Mouse (Mus musculus) limb, embryonic 15.5 days (tissue): Measurements from ENCODE around the gene Muc3. TPM values are rescaled to one million over a fixed set of nuclear protein-coding genes. Genes with fewer than 3 reads are reported as not detected.
"Not testable (repeated sequence)": the region's sequence is repeated elsewhere in the genome, so short reads cannot be mapped to it uniquely, and the experiment has no call there.

Experiments
- ATAC-seq: fragments of 200-750 bp; cut with Nextera tagmentation; 2 replicates; pipeline ENCODE4 v1.8.0; 2017; ENCODE audit warnings: low read depth, moderate TSS enrichment; ENCODE audit not compliant: insufficient number of reproducible peaks, low FRiP score, low TSS enrichment
- H3K27ac ChIP-seq: fragments of 300-500 bp; sonication (generic); 2 replicates; pipeline ENCODE4 v1.5.1; 2015; ENCODE audit warnings: moderate library complexity, mild to moderate bottlenecking, inconsistent platforms
- H3K27me3 ChIP-seq: fragments of 300-500 bp; sonication (generic); 2 replicates; pipeline ENCODE4 v1.6.1; 2015; ENCODE audit warnings: inconsistent platforms
- H3K36me3 ChIP-seq: fragments of 300-500 bp; sonication (generic); 2 replicates; pipeline ENCODE4 v1.6.1; 2015; ENCODE audit warnings: inconsistent platforms
- H3K4me1 ChIP-seq: fragments of 300-500 bp; sonication (generic); 2 replicates; pipeline ENCODE4 v1.6.1; 2015; ENCODE audit warnings: inconsistent platforms
- H3K4me2 ChIP-seq: fragments of 300-500 bp; sonication (generic); 2 replicates; pipeline ENCODE4 v1.6.1; 2015; ENCODE audit warnings: mild to moderate bottlenecking, inconsistent platforms
- H3K4me3 ChIP-seq: fragments of 300-500 bp; sonication (generic); 2 replicates; pipeline ENCODE4 v1.5.1; 2015; ENCODE audit warnings: mild to moderate bottlenecking, inconsistent platforms
- H3K9ac ChIP-seq: fragments of 300-500 bp; sonication (generic); 2 replicates; pipeline ENCODE4 v1.6.1; 2015; ENCODE audit warnings: inconsistent platforms
- H3K9me3 ChIP-seq: fragments of 300-500 bp; sonication (generic); 2 replicates; pipeline ENCODE4 v1.6.1; 2016; ENCODE audit warnings: inconsistent platforms
- WGBS: fragments of 180-500 bp; shearing (Covaris S2); methylation state at CpG from one replicate; pipeline ENCODE4 v1.1.7; 2015; 5-methylcytosine and 5-hydroxymethylcytosine counted together
- polyA plus RNA-seq: library from polyadenylated mRNA; unstranded; fragments of >200 nt; fragmentation: Nextera tagmentation; extraction: Ambion mirVana; gene quantifications from 2 replicates; pipeline ENCODE4 v1.2.1, GENCODE M21; 2015

Muc3 gene
- polyA plus RNA-seq, 1 experiment from 2014 or later: not detected

DNA sequence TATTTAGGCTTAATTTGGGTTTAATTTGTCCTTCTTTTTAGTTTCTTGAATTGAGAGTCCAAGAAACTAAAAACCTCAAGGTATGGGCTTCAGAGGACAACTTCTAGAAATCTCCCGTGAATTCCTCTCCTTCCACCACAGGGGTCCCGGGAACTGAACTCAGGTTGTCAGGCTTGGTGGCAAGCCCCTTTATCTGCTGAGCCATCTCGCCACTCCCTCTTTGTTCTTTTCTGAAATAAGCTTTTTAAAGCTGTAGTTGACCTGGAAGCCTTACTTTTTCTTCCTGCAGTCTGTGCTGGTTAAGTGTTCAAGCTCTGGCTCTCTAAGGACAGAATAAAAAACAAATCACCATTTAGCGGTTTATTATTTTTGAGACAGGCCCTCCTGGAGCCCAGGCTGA, 30.2 kb downstream of the Muc3 start:
- Histone ChIP-seq H3K27me3 (no peaks in the 10 kb centered on the region), H3K4me1 (peaks cover 19% of the 10 kb centered on the region), H3K9me3 (no peaks in the 10 kb centered on the region; the same call in 1 of the 2 replicates), H3K9ac (no peak overlapping the region), H3K4me3 (no peak overlapping the region), H3K4me2 (no peak overlapping the region), H3K36me3 (peaks cover 4% of the 10 kb centered on the region), H3K27ac (no peak overlapping the region)
- ATAC-seq: no peak
- WGBS: 77% methylated on average over 4 of the region's 4 CpGs

DNA sequence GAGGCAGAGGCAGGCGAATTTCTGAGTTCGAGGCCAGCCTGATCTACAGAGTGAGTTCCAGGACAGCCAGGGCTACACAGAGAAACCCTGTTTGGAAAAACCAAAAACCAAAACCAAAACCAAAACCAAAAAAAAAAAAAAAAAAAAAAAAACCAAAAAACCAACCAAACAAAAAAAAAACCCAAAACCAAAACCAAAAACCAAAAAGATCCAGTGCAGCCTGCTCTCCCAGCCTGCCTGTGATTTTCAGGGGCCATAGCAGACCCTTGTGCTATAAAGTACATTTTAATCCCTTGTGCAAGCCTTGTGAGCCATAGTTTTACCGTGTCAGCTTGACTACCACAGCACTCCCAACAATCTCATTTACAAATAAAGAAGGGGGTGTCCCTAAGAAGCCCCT, 31.1 kb downstream of the Muc3 start:
- peaks cover 18% of the 10 kb centered on the region for H3K4me1 ChIP-seq
- 76% methylated on average over 3 of the region's 3 CpGs for WGBS
- not testable (repeated sequence) for H3K4me3 ChIP-seq, ATAC-seq, H3K27me3 ChIP-seq, H3K9me3 ChIP-seq, H3K9ac ChIP-seq, H3K27ac ChIP-seq, H3K4me2 ChIP-seq
- peaks cover 13% of the 10 kb centered on the region for H3K36me3 ChIP-seq

DNA sequence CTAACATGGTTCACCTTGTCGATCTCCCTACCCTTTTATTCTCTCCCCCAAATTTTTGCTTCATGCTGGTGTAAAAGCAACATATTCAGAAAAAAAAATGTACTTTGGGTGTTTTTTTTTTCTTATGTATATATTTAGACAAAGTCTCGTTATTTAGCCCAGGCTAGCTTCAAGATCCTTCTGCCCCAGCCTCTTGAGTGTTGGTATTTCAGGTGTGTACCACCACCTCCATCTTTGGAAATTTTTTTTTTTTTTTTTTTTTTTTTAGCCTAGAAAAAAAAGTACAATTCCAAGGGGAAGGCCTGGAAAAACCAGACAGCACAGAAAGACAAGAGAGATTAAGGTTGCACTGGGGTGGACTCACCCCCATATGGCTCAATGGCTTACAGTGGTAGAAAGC, 32.1 kb downstream of the Muc3 start:
- Histone ChIP-seq H3K4me1 (peaks cover 14% of the 10 kb centered on the region), H3K9me3 (no peaks in the 10 kb centered on the region; the same call in 1 of the 2 replicates), H3K27ac (no peak overlapping the region), H3K4me3 (no peak overlapping the region), H3K4me2 (no peak overlapping the region), H3K27me3 (no peaks in the 10 kb centered on the region), H3K36me3 (peaks cover 19% of the 10 kb centered on the region), H3K9ac (no peak overlapping the region)
- WGBS: 88% methylated on average over 2 of the region's 2 CpGs
- ATAC-seq: no peak

DNA sequence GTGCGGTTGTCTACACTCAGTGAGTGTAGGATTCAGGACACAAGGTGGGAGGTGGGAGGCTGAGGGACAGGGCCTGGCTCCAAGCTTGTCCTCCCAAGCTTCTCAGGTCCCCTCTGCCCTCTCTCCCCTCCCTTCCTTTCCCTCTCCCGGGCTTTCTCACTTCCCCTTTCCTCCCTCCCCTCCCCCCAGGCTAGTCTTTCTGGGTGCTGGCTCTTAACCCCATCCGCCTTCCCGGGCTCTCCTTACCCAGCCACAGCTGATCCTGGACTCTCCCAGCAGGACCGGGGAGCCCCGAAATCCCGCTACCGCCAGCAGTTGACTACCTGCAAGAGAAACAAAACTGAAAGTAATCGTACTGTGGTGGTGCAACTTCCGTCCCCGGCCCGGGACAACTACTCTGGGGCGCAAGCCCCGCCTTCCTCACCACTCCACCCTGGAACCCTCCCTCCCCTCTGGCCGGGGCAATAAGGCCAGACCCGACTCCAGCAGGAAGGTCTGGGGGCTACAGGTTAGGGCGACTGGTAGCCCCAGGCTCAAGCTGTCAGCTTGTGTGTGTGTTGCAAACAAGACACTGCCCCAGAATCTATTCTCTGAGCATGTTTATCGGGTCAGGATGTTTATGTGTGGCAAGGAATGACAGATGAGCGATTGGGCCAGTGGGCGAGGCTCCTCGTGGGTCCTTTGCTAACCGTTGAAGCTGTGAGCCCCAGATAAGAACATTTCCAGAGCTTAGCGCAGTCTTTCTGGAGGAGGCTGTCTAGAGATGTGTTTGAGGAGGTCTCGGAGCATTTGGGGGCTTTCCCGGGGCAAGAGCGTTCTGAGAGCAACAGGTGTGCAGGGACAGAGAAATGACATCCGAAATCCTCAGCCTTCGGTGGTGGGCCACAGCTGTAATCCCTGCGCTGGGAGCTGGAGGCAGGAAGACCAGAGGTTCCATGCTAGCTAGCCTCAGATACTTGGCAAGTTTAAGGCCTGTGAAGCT, 33.0 kb downstream of the Muc3 start, which contains the start of gene Trim56:
Trim56 (minus strand) TSS at position 344 of the 982 bp plus-strand sequence.
- Histone ChIP-seq H3K4me3 (peak within 1 kb of the TSS; percentile 60), H3K9me3 (no peaks in the 10 kb centered on the region; the same call in 1 of the 2 replicates), H3K4me2 (peak within 1 kb of the TSS; percentile 69), H3K27me3 (no peaks in the 10 kb centered on the region), H3K9ac (peak within 1 kb of the TSS; percentile 69), H3K27ac (peak within 1 kb of the TSS; percentile 58), H3K36me3 (peaks cover 19% of the 10 kb centered on the region), H3K4me1 (peaks cover 14% of the 10 kb centered on the region)
- ATAC-seq: peak; percentile 70; the same call in 1 of the 2 replicates
- WGBS: 9% methylated on average over 29 of the region's 29 CpGs

DNA sequence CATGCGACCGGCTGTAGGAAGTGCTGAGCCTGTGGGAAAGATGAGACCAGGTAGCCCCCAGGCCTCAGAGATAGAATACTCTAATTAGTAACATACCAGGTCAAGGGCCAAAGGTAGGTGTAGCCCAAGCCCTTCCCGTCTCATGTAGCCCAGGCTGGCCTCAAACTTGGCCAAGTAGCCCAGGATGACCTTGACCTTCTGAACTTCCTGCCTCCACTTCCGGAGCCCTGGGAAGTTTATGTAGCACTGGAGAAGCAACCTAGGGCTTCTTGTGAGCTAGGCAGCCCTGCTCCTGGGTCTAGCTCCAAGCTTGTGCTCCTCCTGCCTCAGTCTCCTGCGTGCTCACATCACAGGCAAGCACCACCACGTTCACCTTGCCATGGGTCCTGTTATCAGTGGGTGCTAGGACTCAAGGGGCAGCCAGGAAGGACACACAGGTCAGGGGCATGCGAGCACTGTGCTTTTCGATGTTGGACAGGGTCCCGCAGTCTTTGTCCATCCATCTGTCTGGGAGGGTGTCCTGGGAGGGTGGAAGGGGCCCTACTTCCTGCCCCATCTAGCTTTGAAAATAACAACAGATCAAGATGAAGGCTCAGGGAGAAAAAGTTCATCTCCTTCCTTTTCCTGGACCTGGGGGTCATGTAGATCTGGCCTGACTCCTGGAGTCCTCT, 34.1 kb downstream of the Muc3 start:
- no peak for ATAC-seq
- H3K4me3 ChIP-seq: peak overlapping the region; percentile 60
- H3K27me3 ChIP-seq: no peaks in the 10 kb centered on the region
- 83% methylated on average over 9 of the region's 9 CpGs for WGBS
- peaks cover 23% of the 10 kb centered on the region for H3K36me3 ChIP-seq
- peak overlapping the region; percentile 58; the same call in 1 of the 2 replicates for H3K27ac ChIP-seq
- 0 out of 2 replicates have a peak overlapping the region, but pooled peaks have one; percentile 69 for H3K9ac ChIP-seq
- peaks cover 14% of the 10 kb centered on the region for H3K4me1 ChIP-seq
- no peaks in the 10 kb centered on the region; the same call in 1 of the 2 replicates for H3K9me3 ChIP-seq
- H3K4me2 ChIP-seq: peak overlapping the region; percentile 69

DNA sequence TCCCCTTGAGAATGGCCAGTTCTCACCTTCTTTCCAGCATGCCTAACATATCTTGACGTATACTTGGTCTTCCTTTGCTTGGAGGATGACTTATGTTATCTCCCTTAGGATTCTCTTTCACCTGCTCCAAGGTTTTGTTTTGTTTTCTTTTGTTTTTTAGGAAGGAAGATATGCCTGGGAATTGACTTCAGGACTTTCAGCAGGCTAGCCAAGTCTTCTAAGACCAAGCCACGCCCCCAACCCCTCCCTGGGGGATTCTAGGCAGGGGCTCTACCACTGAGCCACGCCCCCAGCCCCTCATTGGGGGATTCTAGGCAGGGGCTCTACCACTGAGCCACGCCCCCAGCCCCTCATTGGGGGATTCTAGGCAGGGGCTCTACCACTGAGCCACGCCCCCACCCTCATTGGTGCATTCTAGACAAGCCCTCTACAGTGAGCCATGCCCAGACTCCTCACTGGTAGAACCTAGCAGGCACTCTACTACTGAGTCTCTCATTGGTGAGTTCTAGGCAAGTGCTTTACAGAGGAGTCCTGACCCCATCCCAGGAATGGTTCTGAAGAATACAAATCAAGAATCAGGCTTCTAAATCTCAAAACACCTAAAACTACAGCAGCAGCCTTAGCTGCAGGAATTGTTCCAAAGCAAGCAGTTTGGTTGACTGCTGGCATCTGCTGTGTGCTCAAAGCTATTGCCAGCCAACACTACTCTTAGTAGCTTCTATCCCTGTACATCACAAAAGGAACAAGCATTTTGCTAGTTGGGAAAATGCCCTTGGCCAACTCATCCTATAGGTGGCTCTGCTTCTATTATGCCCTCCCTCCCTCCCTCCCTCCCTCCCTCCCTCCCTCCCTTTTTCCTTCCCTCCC, 37.3 kb downstream of the Muc3 start:
- Histone ChIP-seq H3K9me3 (no peaks in the 10 kb centered on the region; the same call in 1 of the 2 replicates), H3K9ac (no peak overlapping the region), H3K36me3 (peaks cover 23% of the 10 kb centered on the region), H3K4me2 (no peak overlapping the region), H3K4me1 (peaks cover 14% of the 10 kb centered on the region), H3K27me3 (no peaks in the 10 kb centered on the region), H3K27ac (no peak overlapping the region), H3K4me3 (no peak overlapping the region)
- WGBS: 88% methylated on average over 5 of the region's 5 CpGs
- no peak for ATAC-seq

DNA sequence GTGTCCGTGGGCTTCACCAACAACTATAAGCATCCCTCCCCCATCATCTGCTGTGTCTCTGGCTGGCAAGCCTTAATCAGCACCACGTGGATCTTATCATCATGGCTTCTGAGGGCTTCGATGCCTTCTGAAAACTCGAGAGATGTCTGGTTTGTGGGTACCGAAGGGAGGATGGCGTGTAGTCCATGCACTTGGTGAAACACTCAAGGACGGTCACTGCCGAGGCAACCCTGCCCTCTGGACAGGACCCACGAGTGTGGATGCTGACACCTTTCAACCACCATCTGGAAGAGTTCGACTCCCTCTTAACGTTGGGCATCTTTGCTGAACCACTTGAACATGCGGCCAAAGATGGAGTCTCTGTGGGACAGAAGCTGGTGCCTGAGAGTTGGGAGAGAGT, 38.3 kb downstream of the Muc3 start:
- no peak for ATAC-seq
- Histone ChIP-seq H3K27ac (no peak overlapping the region), H3K36me3 (peaks cover 23% of the 10 kb centered on the region), H3K4me2 (no peak overlapping the region), H3K9ac (no peak overlapping the region), H3K4me1 (peaks cover 9% of the 10 kb centered on the region), H3K27me3 (no peaks in the 10 kb centered on the region), H3K4me3 (no peak overlapping the region), H3K9me3 (no peaks in the 10 kb centered on the region; the same call in 1 of the 2 replicates)
- 90% methylated on average over 12 of the region's 12 CpGs for WGBS

DNA sequence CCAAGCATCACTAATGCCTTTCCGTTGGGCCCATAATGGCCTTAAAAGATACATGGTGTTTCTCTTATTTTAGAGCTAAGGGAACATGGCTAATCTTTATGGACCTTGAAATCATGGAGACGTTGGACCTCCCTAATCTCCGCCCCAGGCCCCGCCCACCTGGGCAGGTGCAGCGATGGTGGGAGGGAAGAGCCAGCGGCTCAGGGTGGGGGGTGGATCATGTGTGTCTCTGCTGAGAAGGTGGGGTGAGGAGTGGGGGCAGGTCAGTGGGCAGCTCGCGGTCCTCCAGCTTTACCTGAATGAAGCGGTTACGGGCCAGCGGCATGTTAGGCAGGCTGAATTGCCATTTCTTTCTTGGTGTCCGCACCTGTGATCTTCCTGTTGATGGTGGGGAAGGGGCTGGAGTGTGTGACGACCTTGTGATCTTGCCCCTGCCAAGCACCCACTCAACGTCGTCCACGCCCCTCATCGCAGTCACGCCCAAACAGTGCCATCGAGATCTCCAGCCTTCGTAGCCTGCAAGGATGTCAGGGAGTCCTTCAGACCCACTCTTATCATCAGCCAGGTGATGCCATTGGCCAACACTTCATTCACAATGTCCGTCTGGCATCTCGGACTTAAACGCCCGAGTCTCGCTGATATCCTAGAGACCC, 39.1 kb downstream of the Muc3 start:
- no peak overlapping the region for H3K4me2 ChIP-seq
- no peaks in the 10 kb centered on the region; the same call in 1 of the 2 replicates for H3K9me3 ChIP-seq
- H3K4me1 ChIP-seq: peaks cover 3% of the 10 kb centered on the region
- ATAC-seq: no peak
- H3K9ac ChIP-seq: no peak overlapping the region
- H3K27me3 ChIP-seq: no peaks in the 10 kb centered on the region
- H3K36me3 ChIP-seq: peaks cover 23% of the 10 kb centered on the region
- WGBS: 58% methylated on average over 25 of the region's 25 CpGs
- no peak overlapping the region for H3K4me3 ChIP-seq
- H3K27ac ChIP-seq: no peak overlapping the region

DNA sequence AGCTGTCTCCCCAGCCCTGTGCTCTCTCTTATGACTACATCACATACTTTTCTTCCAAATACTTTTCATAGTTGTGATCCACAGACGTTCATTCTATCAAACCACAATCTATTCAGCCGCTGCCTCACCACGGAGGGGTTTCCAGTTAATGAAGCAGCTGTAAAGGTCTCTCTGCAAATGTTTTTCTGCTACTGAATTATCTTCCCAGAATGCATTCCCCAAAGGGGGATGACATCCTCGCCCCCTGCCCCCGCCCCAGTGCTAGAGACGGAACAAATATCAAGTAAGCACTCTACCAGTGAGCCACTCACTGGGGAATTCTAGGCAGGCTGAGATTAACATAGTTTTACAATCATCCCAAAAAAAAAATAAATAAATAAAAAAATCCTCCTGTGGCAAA, 41.0 kb downstream of the Muc3 start:
- H3K9me3 ChIP-seq: no peaks in the 10 kb centered on the region
- no peak for ATAC-seq
- H3K4me1 ChIP-seq: 0 out of 2 replicates have a peak, but pooled peaks cover 4% of the 10 kb centered on the region
- 54% methylated on average over 6 of the region's 6 CpGs for WGBS
- no peak overlapping the region for H3K4me2 ChIP-seq
- no peak overlapping the region for H3K27ac ChIP-seq
- H3K9ac ChIP-seq: no peak overlapping the region
- H3K27me3 ChIP-seq: no peaks in the 10 kb centered on the region
- peaks cover 12% of the 10 kb centered on the region for H3K36me3 ChIP-seq
- no peak overlapping the region for H3K4me3 ChIP-seq

DNA sequence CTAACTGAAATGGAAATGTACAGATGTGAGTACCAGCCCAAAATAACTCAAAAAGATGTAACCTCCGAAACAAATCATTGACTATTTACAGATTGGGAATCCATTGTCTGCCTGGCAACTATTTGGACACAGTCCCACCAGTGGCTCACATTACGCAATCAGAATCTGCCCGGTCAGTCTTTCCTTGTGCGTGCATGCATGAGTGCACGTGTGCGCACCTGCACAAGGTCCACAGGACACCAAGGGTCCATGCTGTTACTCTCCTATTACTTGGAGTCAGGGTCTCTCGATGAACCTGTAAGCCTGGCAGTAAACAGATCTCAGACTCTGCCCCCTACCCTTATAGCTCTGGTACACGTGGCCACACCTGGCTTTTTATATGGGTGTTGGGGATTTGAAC, 41.5 kb downstream of the Muc3 start:
- WGBS: 76% methylated on average over 8 of the region's 8 CpGs
- H3K36me3 ChIP-seq: peaks cover 7% of the 10 kb centered on the region
- H3K9me3 ChIP-seq: no peaks in the 10 kb centered on the region

DNA sequence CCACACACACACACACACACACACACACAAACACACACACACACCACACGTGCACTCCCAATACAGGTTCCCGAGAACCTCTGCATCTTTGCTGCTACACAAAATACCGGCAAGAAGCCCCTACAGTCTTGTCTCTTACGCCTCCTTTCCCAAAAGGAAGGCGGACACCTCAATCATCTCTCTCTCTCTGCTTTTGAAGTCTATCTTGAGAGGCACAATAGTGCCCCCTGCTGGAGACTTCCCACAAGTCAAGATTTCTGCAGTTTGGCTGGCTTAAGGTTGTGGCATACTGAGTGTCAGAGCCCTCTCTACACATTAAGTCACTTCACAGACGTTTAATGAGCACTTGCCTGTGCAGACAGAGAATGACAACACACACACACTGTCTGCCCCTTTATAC, 42.1 kb downstream of the Muc3 start:
- ATAC-seq: no peak

More for the DNA sequence above, 41.5 kb downstream of the Muc3 start:
- Histone ChIP-seq H3K9ac (no peak overlapping the region), H3K4me1 (0 out of 2 replicates have a peak, but pooled peaks cover 8% of the 10 kb centered on the region), H3K27me3 (no peaks in the 10 kb centered on the region), H3K4me3 (no peak overlapping the region), H3K4me2 (no peak overlapping the region), H3K27ac (no peak overlapping the region)
- ATAC-seq: no peak

More for the DNA sequence above, 42.1 kb downstream of the Muc3 start:
- Histone ChIP-seq H3K27me3 (no peaks in the 10 kb centered on the region), H3K9ac (no peak overlapping the region), H3K36me3 (peaks cover 5% of the 10 kb centered on the region; the same call in 1 of the 2 replicates), H3K4me1 (0 out of 2 replicates have a peak, but pooled peaks cover 11% of the 10 kb centered on the region), H3K27ac (no peak overlapping the region), H3K9me3 (no peaks in the 10 kb centered on the region), H3K4me3 (no peak overlapping the region), H3K4me2 (no peak overlapping the region)
- 6% methylated on average over 6 of the region's 6 CpGs for WGBS
